Mouse (Mus musculus): ENCODE data around the gene Mtfr2. TPM values are rescaled to one million over a fixed set of nuclear protein-coding genes. Genes with fewer than 3 reads are reported as not detected.

The Mtfr2 gene
- 6.1 TPM for polyA plus RNA-seq (2021)

DNA sequence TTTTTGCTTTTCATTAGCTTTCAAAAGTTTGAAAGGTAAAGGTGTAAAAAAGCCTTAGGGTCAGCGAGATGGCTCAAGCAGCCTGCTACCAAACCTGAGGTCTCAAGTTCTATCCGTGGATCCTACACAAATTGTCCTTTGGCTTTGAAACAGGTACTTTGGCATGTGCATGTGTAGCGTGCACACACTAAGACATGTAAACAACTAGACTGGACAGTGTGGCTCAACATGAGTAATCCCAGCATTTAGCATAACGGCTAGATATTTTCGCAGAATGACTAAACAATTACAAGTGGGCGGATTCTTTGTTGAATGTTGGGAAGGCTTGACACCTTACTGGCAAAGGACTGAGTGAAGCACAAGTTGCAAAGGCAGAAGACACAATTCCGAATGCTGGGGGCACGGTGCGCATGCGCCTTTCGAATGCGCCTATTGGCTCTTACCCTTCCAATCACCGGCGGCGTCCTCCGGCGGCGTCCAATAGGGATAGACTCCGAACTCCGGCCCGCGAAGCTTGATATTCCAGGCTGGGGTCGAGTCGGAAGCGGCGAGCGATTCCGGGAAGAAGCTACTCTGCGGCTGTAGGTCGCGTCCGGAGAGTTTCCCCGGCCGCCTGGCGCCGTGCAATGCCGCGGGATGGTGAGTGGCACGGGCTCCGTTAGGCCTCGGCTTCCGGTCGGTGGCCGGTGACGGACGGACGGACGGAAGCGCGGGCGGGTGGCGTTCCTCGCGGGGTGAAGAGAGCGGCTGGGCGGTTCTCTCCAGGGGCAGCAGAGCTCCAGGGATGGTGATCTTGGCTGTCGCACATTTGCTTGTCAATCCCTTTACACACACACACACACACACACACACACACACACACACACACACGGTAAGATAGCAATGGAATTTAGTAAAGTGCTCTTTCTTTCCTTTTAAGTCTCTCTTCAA, at the start of gene Mtfr2:
TSS of gene Mtfr2 (plus strand) at position 486 of the 930 bp plus-strand sequence.
- no peaks in the 10 kb centered on the region for H3K27me3 ChIP-seq
- DNase-seq (ENCODE audit: low read depth, low spot score) (peak; percentile 64), ATAC-seq (peak; percentile 89)
- in situ Hi-C loops (cut with MboI; ENCODE audit: low pct_unique_long_range_greater_than_20kb) = no loop called here
- ChIA-PET CTCF (interaction anchor here (0.7 to 1.4 kb wide), 5 partner anchors 11 to 583 kb away, joined by 3 to 5 read pairs (median 3); no protein-coding TSS in a partner anchor), POLR2A (no interaction called here)
- no peak for TF ChIP-seq CTCF (IDR thresholded peaks at IDR 0.05)

DNA sequence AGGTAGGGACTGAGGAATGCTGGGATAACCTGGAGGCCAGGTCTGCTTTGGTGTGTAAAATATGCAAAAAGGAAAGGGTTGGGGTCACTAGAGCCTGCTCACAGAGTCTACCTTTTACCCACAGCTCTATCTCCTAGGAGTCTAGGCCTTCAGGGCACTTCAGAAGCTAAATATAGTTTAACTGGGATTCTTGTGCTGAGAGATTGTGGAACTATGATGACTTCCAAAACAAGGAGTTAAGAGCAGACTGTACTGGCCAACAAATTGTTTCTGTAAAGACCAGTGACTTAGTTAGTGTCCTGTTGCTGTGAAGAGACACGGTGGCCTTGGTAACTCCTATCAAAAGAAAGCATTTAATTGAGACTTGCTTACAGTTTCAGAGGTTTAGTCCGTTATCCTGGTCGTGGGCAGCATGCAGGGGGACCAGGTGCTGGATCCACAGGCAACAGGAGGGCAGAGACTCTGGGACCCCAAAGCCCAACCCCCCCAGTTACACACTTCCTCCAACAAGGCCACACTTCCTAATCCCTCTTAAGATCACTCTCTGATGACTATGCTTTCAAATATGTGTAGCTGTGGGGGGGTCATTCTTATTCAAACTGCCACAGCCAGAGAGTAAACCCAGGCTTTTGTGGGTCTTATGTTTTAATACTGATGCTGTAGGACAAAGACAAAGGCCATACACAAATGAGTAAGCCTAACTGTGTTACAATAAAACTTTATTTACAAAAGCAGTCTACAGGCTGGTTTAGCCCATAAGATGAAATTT, 49.2 kb upstream of the Mtfr2 start:
- ATAC-seq (no peak), DNase-seq (ENCODE audit: low read depth, low spot score) (no peak)
- in situ Hi-C loops (cut with MboI; ENCODE audit: low pct_unique_long_range_greater_than_20kb) = no loop called here
- TF ChIP-seq CTCF (IDR thresholded peaks at IDR 0.05) = no peak
- ChIA-PET CTCF (interaction anchor here (1.5 to 1.7 kb wide), 2 partner anchors 7 to 10 kb away, joined by 4 to 5 read pairs; no protein-coding TSS in a partner anchor), POLR2A (no interaction called here)
- H3K27me3 ChIP-seq = no peaks in the 10 kb centered on the region

DNA sequence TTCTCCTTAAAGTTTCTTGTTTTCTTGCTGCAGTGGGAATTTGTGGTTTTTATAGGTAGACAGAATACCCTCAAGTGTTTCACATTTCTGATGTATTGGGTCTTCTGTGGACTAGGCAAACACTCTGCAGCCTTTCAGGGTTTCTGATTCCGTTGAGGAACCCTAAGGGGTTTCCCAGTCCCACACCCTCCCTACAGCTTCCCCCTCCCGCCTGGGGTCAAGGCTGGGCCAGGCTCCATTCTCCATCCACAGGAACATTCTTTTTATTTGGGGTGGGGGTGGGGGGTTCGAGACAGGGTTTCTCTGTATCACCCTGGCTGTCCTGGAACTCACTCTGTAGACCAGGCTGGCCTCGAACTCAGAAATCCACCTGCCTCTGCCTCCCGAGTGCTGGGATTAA, 48.5 kb upstream of the Mtfr2 start:
- POLR2A ChIA-PET = no interaction called here
- no peak for TF ChIP-seq CTCF (IDR thresholded peaks at IDR 0.05)
- ATAC-seq = no peak

DNA sequence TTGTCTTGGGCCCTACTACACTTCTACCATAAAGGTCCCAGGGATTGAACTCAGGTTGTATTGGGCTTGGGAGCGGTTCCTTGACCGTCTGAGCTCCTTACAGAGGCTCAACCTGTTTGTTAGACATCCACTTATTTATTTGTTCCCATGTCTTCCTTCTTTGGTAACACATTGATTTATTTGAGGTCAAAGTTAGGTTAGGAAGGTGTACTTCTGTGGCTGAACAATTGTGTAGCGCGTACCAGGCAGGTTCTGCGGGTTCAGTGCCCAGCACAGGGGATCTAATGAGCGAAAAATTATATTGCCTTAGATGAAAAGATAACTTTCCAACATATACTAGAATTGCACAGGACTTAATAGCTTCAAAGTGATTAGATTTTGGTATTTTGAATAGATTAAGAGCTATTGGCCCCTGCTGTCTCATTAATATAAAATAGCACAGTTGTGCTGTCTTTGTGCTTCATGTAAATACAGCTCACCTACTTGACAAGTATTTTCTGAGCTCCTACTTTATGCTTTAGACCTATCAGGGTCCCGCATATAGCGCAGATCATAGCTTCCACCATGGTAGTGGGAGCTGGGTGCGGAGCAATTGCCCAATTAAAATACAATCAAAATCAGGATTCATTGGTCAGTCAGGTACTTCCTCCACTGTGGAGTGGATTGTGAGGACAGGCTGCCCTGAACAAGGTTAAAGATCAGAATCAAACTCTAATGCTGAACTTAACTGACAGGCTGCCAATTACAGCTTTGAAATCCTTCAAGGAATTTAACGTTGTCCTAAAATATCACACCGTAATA, 36.4 kb upstream of the Mtfr2 start:
- ATAC-seq (no peak), DNase-seq (ENCODE audit: low read depth, low spot score) (no peak)
- ChIA-PET CTCF (interaction anchor here (1.3 to 1.6 kb wide), 4 partner anchors 16 to 43 kb away, joined by 3 to 6 read pairs (median 4); no protein-coding TSS in a partner anchor), POLR2A (interaction anchor here (0.5 to 0.9 kb wide), 2 partner anchors 14 to 17 kb away, joined by 3 read pairs; no protein-coding TSS in a partner anchor)
- H3K27me3 ChIP-seq = no peaks in the 10 kb centered on the region
- no peak for TF ChIP-seq CTCF (IDR thresholded peaks at IDR 0.05)
- in situ Hi-C loops (cut with MboI; ENCODE audit: low pct_unique_long_range_greater_than_20kb) = loop anchor here (25.0 kb wide), 1 partner anchor 374 kb away; the partner anchor contains the start of gene Map3k5

More for the DNA sequence above, 48.5 kb upstream of the Mtfr2 start:
- in situ Hi-C loops (cut with MboI; ENCODE audit: low pct_unique_long_range_greater_than_20kb) = no loop called here
- CTCF ChIA-PET = interaction anchor here (1.5 kb wide), 1 partner anchor 8 kb away, joined by 5 read pairs; no protein-coding TSS in a partner anchor
- DNase-seq (ENCODE audit: low read depth, low spot score) = no peak
- H3K27me3 ChIP-seq = no peaks in the 10 kb centered on the region

DNA sequence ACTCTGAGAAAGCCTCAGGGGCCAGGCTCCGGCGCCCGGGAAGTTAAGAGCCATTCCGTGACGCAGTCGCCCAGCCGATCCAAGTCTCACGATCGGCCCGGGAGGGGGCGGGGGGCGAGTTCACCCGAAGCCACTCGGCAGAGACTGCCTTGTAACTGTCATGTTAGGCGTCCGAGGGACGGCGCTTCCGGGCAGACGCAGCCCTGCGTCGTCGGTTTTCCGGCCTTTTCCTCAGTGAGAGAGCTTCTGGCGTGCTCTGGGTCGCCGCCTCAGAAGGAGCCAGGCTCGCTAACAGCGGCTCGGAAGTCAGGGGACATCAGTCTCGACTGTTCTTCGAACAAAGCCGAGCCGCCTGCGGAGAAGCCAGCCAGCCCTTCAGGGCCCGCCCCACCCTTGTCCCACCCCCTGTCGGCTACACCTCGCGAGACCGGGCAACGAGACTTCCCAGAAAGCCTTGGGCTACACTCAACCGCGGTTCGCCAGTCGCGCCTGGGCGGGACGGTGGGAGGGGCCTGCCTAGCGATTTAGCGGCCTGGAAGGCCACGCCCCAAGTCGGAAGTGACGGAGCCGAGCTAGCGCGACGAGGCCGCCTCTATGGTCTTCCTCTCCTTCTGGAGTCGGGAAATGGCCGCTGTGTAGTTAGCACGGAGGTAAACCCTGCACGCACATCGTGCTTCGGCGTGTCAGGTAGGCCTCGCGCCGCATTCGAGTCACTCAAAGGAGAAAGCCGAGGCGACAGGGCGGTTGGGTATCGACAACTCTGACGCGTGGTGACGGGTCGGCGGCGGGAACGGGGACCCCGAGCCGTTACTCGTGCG, 35.4 kb upstream of the Mtfr2 start, which contains the start of gene Bclaf1:
TSS of gene Bclaf1 (plus strand) at position 552 of the 818 bp plus-strand sequence.
- ATAC-seq = peak; percentile 95
- ChIA-PET POLR2A (interaction anchor here (0.9 to 1.1 kb wide), 2 partner anchors 8 to 15 kb away, joined by 3 to 4 read pairs; no protein-coding TSS in a partner anchor), CTCF (interaction anchor here (1.3 to 1.6 kb wide), 4 partner anchors 17 to 42 kb away, joined by 3 to 6 read pairs (median 4); no protein-coding TSS in a partner anchor)
- TF ChIP-seq CTCF (IDR thresholded peaks at IDR 0.05) = no peak
- H3K27me3 ChIP-seq = no peaks in the 10 kb centered on the region
- DNase-seq (ENCODE audit: low read depth, low spot score) = peak; percentile 87
- in situ Hi-C loops (cut with MboI; ENCODE audit: low pct_unique_long_range_greater_than_20kb) = loop anchor here (25.0 kb wide), 1 partner anchor 375 kb away; the partner anchor contains the start of gene Map3k5

DNA sequence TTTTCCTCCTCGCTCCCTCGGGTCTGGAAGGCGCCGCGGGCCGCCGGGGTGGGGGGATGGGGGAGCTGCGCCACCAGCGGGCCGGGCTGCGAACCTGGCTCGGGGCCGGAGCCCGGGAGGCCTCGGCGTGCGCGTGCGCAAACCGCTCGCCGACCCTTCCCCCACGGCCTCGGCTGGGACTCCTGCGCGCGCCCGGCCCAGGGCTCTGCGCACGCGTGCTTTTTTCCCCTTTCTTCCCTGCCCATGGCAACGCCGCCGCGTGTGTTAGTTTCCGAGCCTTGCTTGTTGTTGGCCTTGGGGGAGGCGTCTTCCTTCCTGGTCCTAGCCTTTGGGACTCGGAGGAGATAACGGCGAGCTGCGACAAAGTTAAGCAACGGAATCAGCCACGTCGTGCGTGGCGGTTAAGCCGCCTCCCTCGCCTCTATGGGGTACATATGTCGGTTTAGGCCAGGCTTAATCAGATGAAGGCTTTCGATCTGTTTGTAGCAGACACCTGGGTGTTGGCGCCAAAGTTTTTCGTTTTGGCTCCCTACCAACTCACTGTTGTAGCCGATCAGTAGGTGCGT, 34.8 kb upstream of the Mtfr2 start:
- peak; percentile 20 for DNase-seq (ENCODE audit: low read depth, low spot score)
- POLR2A ChIA-PET = interaction anchor here (1.1 kb wide), 1 partner anchor 9 kb away, joined by 4 read pairs; no protein-coding TSS in a partner anchor
- peak; percentile 58 for ATAC-seq
- CTCF ChIA-PET = interaction anchor here (5.2 kb wide), 1 partner anchor 22 kb away, joined by 20 read pairs; no protein-coding TSS in a partner anchor
- TF ChIP-seq CTCF (IDR thresholded peaks at IDR 0.05) = no peak
- in situ Hi-C loops (cut with MboI; ENCODE audit: low pct_unique_long_range_greater_than_20kb) = loop anchor here (25.0 kb wide), 1 partner anchor 376 kb away; the partner anchor contains the start of gene Map3k5
- H3K27me3 ChIP-seq = no peaks in the 10 kb centered on the region

DNA sequence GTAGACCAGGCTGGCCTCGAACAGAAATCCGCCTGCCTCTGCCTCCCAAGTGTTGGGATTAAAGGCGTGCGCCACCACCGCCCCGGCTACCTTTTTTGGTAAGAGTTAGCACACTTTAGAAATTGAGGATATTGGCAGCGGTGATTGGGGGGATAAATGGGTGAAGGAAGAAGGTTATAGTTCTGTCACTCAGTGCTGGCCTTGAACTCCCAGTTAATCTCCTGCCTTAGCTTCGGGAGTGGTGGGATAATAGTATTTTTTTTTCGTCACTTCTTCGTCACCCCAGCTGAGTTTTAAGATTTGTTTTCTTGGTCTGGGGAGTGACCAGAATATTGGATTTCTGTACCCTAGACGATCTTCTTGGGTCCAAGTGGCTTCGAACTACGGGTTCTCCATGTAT, 34.1 kb upstream of the Mtfr2 start:
- in situ Hi-C loops (cut with MboI; ENCODE audit: low pct_unique_long_range_greater_than_20kb) = loop anchor here (25.0 kb wide), 1 partner anchor 376 kb away; the partner anchor contains the start of gene Map3k5
- POLR2A ChIA-PET = interaction anchor here (1.1 kb wide), 1 partner anchor 9 kb away, joined by 4 read pairs; no protein-coding TSS in a partner anchor
- no peaks in the 10 kb centered on the region for H3K27me3 ChIP-seq
- no peak for TF ChIP-seq CTCF (IDR thresholded peaks at IDR 0.05)
- no peak for ATAC-seq
- DNase-seq (ENCODE audit: low read depth, low spot score) = no peak
- CTCF ChIA-PET = interaction anchor here (1.3 to 5.2 kb wide), 2 partner anchors 16 to 23 kb away, joined by 3 to 20 read pairs; no protein-coding TSS in a partner anchor

DNA sequence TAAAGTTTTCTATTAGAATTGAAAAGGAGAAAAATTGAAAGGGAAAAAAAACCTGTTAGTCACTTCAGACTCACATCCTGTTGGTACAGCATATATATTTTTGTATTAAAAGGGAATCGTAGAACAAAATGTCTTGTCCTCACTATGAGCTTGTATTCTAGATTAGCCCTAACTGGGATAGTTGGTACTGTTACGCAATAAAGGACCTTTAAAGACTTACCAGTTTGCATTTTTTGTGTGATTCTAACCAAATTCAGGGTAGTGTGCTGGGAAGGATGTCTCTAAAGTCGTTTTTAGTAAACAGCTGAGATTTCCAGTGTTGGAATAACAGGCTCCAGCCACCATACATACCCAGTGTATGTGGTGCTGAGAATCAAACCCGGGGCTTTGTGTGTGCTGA, 33.6 kb upstream of the Mtfr2 start:
- ATAC-seq = no peak
- TF ChIP-seq CTCF (IDR thresholded peaks at IDR 0.05) = no peak
- H3K27me3 ChIP-seq = no peaks in the 10 kb centered on the region
- ChIA-PET POLR2A (interaction anchor here (0.9 kb wide), 1 partner anchor 11 kb away, joined by 3 read pairs; no protein-coding TSS in a partner anchor), CTCF (interaction anchor here (1.0 to 5.2 kb wide), 5 partner anchors 12 to 636 kb away, joined by 3 to 20 read pairs (median 5); no protein-coding TSS in a partner anchor)
- DNase-seq (ENCODE audit: low read depth, low spot score) = no peak
- in situ Hi-C loops (cut with MboI; ENCODE audit: low pct_unique_long_range_greater_than_20kb) = loop anchor here (25.0 kb wide), 1 partner anchor 377 kb away; the partner anchor contains the start of gene Map3k5

All from Patski (cell line).